Mouse (Mus musculus) liver, postnatal 0 days (tissue): ENCODE measurements at regions not wholly inside any gene's neighbourhood (a gene's known extent, or its start where the extent isn't known, plus 50 kb on each side); places are given as distances from the start of the nearest gene placed in this dataset.

ENCODE experiments used
- ATAC-seq: fragments of 200-750 bp; cut with Nextera tagmentation; 2 replicates; pipeline ENCODE4 v1.8.0; 2017; ENCODE audit warnings: mild to moderate bottlenecking, moderate library complexity
- DNase-seq: peaks from one replicate; pipeline ENCODE4 v3.0.0-alpha.2; 2016
- H3K27ac ChIP-seq: fragments of 300-500 bp; sonication (generic); 2 replicates; pipeline ENCODE4 v1.5.1; 2014; ENCODE audit warnings: antibody characterized with exemption, moderate library complexity, mild to moderate bottlenecking, low read depth
- H3K27me3 ChIP-seq: fragments of 300-500 bp; sonication (generic); 2 replicates; pipeline ENCODE4 v1.6.1; 2014; ENCODE audit warnings: low read length, control low read depth, mixed read lengths; ENCODE audit not compliant: insufficient read depth
- H3K36me3 ChIP-seq: fragments of 300-500 bp; sonication (generic); replicated peaks from 2 replicates; pipeline ENCODE4 v1.6.1; 2014; ENCODE audit warnings: mild to moderate bottlenecking, control low read depth, low read length, moderate library complexity, mixed read lengths; ENCODE audit not compliant: insufficient read depth
- H3K4me1 ChIP-seq: fragments of 300-500 bp; sonication (generic); 2 replicates; pipeline ENCODE4 v1.6.1; 2014; ENCODE audit warnings: antibody characterized with exemption, mild to moderate bottlenecking, control low read depth; ENCODE audit not compliant: insufficient read depth
- H3K4me2 ChIP-seq: fragments of 300-500 bp; sonication (generic); 2 replicates; pipeline ENCODE4 v1.6.1; 2014; ENCODE audit warnings: low read depth, mild to moderate bottlenecking, low read length, moderate library complexity, mixed read lengths
- H3K4me3 ChIP-seq: fragments of 300-500 bp; sonication (generic); 2 replicates; pipeline ENCODE4 v1.5.1; 2014; ENCODE audit warnings: low read depth, low read length
- H3K9ac ChIP-seq: fragments of 300-500 bp; sonication (generic); replicated peaks from 2 replicates; pipeline ENCODE4 v1.6.1; 2014; ENCODE audit warnings: mild to moderate bottlenecking, moderate library complexity
- H3K9me3 ChIP-seq: fragments of 300-500 bp; sonication (generic); 2 replicates; pipeline ENCODE4 v1.6.1; 2016; ENCODE audit warnings: mild to moderate bottlenecking, control low read depth, low read length, mixed read lengths
- CTCF ChIP-seq: sonication (generic); IDR thresholded peaks from 2 replicates; pipeline ENCODE4 v1.5.1; 2016; ENCODE audit warnings: antibody characterized with exemption, low read depth
- EP300 ChIP-seq: IDR thresholded peaks from 2 replicates; pipeline ENCODE4 v1.6.1; 2016; ENCODE audit warnings: antibody characterized with exemption, low read depth, mild to moderate bottlenecking
- WGBS: fragments of 180-500 bp; shearing (Covaris S2); extraction: QIAGEN DNeasy Blood & Tissue Kit; methylation state at CpG from one replicate; pipeline ENCODE4 v1.1.7; 2014; ENCODE audit not compliant: insufficient replicate concordance; 5-methylcytosine and 5-hydroxymethylcytosine counted together

DNA sequence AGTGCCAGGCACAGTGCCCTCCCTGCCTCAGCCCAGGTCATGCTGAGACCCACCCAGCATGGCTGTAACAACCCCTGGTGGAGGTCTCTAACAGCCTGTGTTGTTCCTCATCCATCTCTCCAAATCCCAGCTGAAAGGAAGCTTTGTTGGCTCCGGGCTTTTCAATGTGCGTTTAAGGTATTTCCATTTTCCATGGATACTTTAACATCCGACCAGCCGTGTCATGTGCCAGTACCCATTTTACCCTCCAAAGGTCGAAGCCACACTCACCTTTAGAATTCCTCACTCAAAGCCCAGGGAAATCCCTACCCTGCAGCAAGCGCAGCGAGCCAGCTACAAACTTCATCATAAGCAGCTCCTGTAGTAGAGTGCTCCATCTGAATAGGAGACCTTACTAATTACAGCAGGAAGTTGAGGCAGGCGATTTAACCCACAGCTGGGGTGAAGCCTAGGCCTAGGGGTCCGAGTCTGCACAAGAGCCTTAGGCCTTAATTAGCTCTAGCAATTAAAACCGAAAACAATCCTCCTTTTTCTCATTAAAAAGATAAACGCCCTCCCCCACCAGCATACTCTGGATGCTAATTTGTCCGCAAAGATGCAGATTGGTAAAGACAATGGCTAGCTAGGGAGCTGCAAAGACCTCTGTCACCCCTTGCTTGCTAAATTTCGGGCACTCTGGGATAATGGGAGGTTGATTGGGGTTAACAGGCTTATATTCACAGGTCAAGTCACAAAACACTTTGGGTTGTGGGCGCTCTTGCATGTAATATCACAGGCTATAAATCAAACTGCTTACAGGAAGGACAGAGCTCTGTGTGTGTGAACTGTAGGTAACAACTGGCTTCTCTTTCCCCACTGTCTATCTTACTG, 171.2 kb downstream of the Pmp22 start:
- 68% methylated on average over 14 of the region's 14 CpGs for WGBS

DNA sequence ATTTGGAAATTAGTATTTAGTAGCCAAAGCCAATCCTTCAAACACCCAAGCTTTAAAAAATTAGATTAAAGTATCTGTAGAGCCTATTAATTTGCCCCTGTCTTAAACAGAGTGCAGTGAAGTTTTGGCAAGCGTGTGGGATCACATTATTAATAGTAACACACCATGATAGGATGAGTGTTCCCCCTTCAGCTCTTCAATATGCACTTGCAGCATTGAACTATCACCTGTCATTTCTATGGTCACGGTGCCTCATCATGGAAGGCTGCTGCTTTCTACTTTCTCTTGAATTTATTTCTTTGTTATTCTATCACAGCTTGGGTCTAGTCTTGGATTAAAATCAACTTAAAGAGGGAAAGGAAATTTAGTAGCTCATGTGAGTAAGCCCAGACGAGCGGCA, 196.4 kb downstream of the Pmp22 start:
- Histone ChIP-seq H3K4me1 (no peaks in the 10 kb centered on the region), H3K27ac (no peak overlapping the region), H3K9ac (no peak overlapping the region), H3K9me3 (no peaks in the 10 kb centered on the region), H3K4me3 (no peak overlapping the region), H3K27me3 (no peaks in the 10 kb centered on the region), H3K36me3 (no peaks in the 10 kb centered on the region), H3K4me2 (no peak overlapping the region)
- WGBS = 74% methylated on average over 4 of the region's 4 CpGs
- DNase-seq = no peak
- ATAC-seq = no peak
- TF ChIP-seq EP300 = no peak
- TF ChIP-seq CTCF = no peak

More for the DNA sequence above, 171.2 kb downstream of the Pmp22 start:
- Histone ChIP-seq H3K27me3 (no peaks in the 10 kb centered on the region), H3K4me3 (no peak overlapping the region), H3K4me1 (no peaks in the 10 kb centered on the region), H3K27ac (no peak overlapping the region), H3K9me3 (no peaks in the 10 kb centered on the region), H3K9ac (no peak overlapping the region), H3K36me3 (no peaks in the 10 kb centered on the region), H3K4me2 (no peak overlapping the region)
- no peak for TF ChIP-seq EP300
- no peak for TF ChIP-seq CTCF
- no peak for DNase-seq
- no peak for ATAC-seq

DNA sequence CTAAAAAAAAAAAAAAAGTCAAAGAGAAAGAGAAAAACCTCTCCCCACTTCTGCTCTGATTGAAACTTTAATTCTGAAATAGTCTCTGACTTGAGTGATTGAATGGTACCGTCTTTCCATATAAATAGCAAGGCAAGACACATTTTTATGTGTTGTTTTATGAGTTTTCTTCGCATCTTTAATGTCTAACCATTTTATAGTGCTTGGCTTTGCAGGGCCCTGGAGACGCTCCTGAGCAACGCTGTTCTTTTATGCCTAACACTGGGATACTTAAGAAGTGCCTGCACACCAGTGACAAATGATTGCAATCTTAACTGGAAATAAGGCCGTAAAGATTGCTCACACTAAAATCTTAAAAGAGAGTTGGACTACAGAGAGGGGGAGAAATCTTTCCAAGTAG, 198.1 kb downstream of the Pmp22 start:
- 83% methylated on average over 5 of the region's 5 CpGs for WGBS
- no peak overlapping the region for H3K4me3 ChIP-seq
- DNase-seq = no peak
- no peaks in the 10 kb centered on the region for H3K36me3 ChIP-seq
- no peaks in the 10 kb centered on the region for H3K27me3 ChIP-seq
- no peaks in the 10 kb centered on the region for H3K4me1 ChIP-seq
- H3K27ac ChIP-seq = no peak overlapping the region
- H3K4me2 ChIP-seq = no peak overlapping the region
- no peak overlapping the region for H3K9ac ChIP-seq
- no peak for ATAC-seq
- TF ChIP-seq CTCF = no peak
- no peak for TF ChIP-seq EP300
- H3K9me3 ChIP-seq = no peaks in the 10 kb centered on the region

DNA sequence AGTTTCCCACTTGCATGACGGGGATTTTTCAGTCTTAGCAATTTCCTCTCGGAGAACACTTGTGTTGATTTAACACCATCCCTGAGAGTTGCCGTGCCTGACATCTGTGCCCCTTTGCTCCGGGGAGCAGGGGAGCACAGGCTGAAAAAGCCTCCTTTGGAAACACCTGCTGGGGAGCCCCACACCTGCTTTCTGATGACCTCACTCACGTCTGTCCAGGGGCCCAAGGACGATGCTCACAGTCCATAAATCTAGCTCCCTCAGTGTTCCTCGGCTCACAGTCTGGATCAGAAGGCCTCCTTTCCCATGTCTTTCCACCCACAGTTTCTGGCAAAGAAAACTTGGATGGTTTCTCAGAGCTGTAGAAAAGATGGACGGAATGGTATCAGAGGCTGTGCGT, 208.7 kb downstream of the Pmp22 start:
- no peaks in the 10 kb centered on the region for H3K4me1 ChIP-seq
- H3K9me3 ChIP-seq = peaks cover 2% of the 10 kb centered on the region; the same call in 1 of the 2 replicates
- TF ChIP-seq CTCF (no peak), EP300 (no peak)
- DNase-seq (no peak), ATAC-seq (no peak)
- no peak overlapping the region for H3K9ac ChIP-seq
- no peak overlapping the region for H3K27ac ChIP-seq
- WGBS = 67% methylated on average over 9 of the region's 9 CpGs
- no peaks in the 10 kb centered on the region for H3K36me3 ChIP-seq
- H3K4me2 ChIP-seq = no peak overlapping the region
- H3K27me3 ChIP-seq = no peaks in the 10 kb centered on the region
- H3K4me3 ChIP-seq = no peak overlapping the region

DNA sequence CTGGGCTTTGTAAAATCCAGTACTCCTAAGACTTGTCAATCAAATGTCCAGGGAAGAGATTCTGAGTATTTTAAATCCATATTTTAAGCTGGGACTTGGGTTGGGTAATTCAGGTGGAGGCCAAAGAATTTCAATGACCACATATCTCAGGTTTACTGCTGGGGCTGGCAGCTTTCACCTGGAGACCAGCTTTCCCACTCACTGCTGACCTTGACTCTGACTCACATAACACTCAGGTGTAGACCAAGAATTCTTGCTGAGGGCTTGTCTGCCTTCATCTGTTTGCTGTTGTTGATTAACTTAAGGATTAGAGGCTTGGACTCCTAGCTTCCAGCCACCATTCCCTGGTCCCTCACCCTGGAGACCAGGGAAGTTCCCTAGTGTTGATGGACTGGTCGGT, 209.5 kb downstream of the Pmp22 start:
- Histone ChIP-seq H3K27me3 (no peaks in the 10 kb centered on the region), H3K4me2 (no peak overlapping the region), H3K36me3 (no peaks in the 10 kb centered on the region), H3K4me3 (no peak overlapping the region), H3K4me1 (no peaks in the 10 kb centered on the region), H3K27ac (no peak overlapping the region), H3K9me3 (peaks cover 2% of the 10 kb centered on the region; the same call in 1 of the 2 replicates), H3K9ac (no peak overlapping the region)
- DNase-seq (no peak), ATAC-seq (no peak)
- no peak for TF ChIP-seq CTCF
- TF ChIP-seq EP300 = no peak
- WGBS = 59% methylated on average over 1 of the region's 1 CpGs

DNA sequence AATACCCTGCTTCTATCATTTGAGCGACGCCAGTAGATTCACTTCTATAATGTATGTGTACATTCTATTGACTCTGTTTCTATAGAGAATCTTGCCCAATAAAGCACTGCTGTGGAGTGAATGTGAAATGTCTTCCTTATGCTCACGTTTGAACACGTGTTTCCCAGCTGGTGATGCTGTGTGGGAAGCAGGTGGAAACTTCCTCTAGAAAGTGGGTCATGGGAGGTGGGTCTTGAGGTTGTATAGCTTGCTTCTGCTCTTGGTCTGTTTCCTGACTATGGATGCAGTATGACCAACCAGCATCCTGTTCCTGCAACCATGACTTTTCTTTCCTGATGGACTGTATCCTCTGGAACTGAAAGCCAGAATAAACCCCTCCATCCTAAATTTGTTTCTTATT, 216.9 kb downstream of the Pmp22 start:
- H3K4me2 ChIP-seq = no peak overlapping the region
- H3K36me3 ChIP-seq = no peaks in the 10 kb centered on the region
- no peak overlapping the region for H3K9ac ChIP-seq
- no peak overlapping the region for H3K27ac ChIP-seq
- H3K4me1 ChIP-seq = no peaks in the 10 kb centered on the region
- no peak overlapping the region for H3K4me3 ChIP-seq
- no peaks in the 10 kb centered on the region for H3K9me3 ChIP-seq
- TF ChIP-seq EP300 (no peak), CTCF (no peak)
- H3K27me3 ChIP-seq = no peaks in the 10 kb centered on the region
- ATAC-seq = no peak
- WGBS = 80% methylated on average over 4 of the region's 4 CpGs
- DNase-seq = no peak
